Mouse (Mus musculus): ENCODE results near the gene Rad51b. TPM values are rescaled to one million over a fixed set of nuclear protein-coding genes. Genes with fewer than 3 reads are reported as not detected.

Gene Rad51b
- total and polyA plus RNA-seq, 3 experiments: 6.5 to 8.6 (median 8.5) TPM

- H3K4me3 ChIP-seq (replicated peaks in 1 of 3; ENCODE audit: low read depth in 2 of 3, low read length in 2 of 3, poor library complexity in 1 of 3): no peak overlapping the region
- H3K27ac ChIP-seq (ENCODE audit: insufficient read depth, low read depth): no peak overlapping the region
- H3K79me2 ChIP-seq (replicated peaks; ENCODE audit: control insufficient read depth, extremely low read depth, insufficient read depth, poor library complexity, severe bottlenecking): no peaks in the 10 kb centered on the region
- no peak overlapping the region for H3K4me2 ChIP-seq (ENCODE audit: insufficient read depth, low read depth, poor library complexity, severe bottlenecking)
- H3K9me3 ChIP-seq (replicated peaks; ENCODE audit: low read length): no peaks in the 10 kb centered on the region
- no peaks in the 10 kb centered on the region for H3K27me3 ChIP-seq (replicated peaks)
- TF ChIP-seq ETS1 (conservative IDR thresholded peaks at IDR 0.05; ENCODE audit: low read depth, low read length) (no peak), ELF1 (IDR thresholded peaks at IDR 0.05; ENCODE audit: low read depth, low read length) (no peak), HCFC1 (IDR thresholded peaks at IDR 0.05; ENCODE audit: low read depth, low read length) (no peak), MEF2A (IDR thresholded peaks at IDR 0.05; ENCODE audit: borderline replicate concordance, low read depth, low read length) (no peak), PAX5 (IDR thresholded peaks at IDR 0.05; ENCODE audit: low read length) (no peak), ZNF384 (IDR thresholded peaks at IDR 0.05; ENCODE audit: low read depth, low read length) (no peak), TCF12 (IDR thresholded peaks at IDR 0.05; ENCODE audit: low read depth, low read length) (no peak), KAT2A (IDR thresholded peaks at IDR 0.05; ENCODE audit: insufficient replicate concordance, low read length) (no peak), CHD2 (IDR thresholded peaks at IDR 0.05; ENCODE audit: low read length) (no peak), IRF4 (IDR thresholded peaks at IDR 0.05; ENCODE audit: low read depth, low read length) (no peak), CTCF (conservative IDR thresholded peaks at IDR 0.05 in 1 of 2, IDR thresholded peaks at IDR 0.05 in 1 of 2; ENCODE audit: low read depth in 2 of 2, low read length in 2 of 2) (no peak), UBTF (IDR thresholded peaks at IDR 0.05; ENCODE audit: low read depth, low read length) (no peak), MAZ (IDR thresholded peaks at IDR 0.05; ENCODE audit: low read depth, low read length) (no peak), USF1 (IDR thresholded peaks at IDR 0.05; ENCODE audit: low read depth, low read length) (no peak), EP300 (IDR thresholded peaks at IDR 0.05; ENCODE audit: low read length) (no peak)
- in situ Hi-C loops (cut with MboI; ENCODE audit: low pct_ligation_motif_present, low pct_unique_long_range_greater_than_20kb, low sequenced_read_pairs) (no loop called here), dilution Hi-C loops (cut with MboI; ENCODE audit: extremely low pct_ligation_motif_present, extremely low pct_unique_long_range_greater_than_20kb, low sequenced_read_pairs) (no loop called here)
- H3K4me1 ChIP-seq (ENCODE audit: control insufficient read depth in 1 of 2, insufficient read depth in 2 of 2): no peaks in the 10 kb centered on the region
- H3K36me3 ChIP-seq (replicated peaks in 1 of 2; ENCODE audit: control insufficient read depth in 1 of 2, insufficient read depth in 1 of 2, low read length in 1 of 2): no peaks in the 10 kb centered on the region
- no peak for DNase-seq (ENCODE audit: extremely low read depth)
- H3K9ac ChIP-seq (ENCODE audit: insufficient read depth, low read depth): no peak overlapping the region
These were observed 288.3 kb downstream of the Rad51b start for GRCm38 (mm10) chr12:79585336-79585735.

- TF ChIP-seq MYC (IDR thresholded peaks at IDR 0.05; ENCODE audit: low read depth, low read length): no peak
- no peak for TF ChIP-seq USF2 (conservative IDR thresholded peaks at IDR 0.05; ENCODE audit: low read depth, low read length)
- no peak for TF ChIP-seq JUND (conservative IDR thresholded peaks at IDR 0.05; ENCODE audit: low read depth, low read length)
- TF ChIP-seq UBTF (IDR thresholded peaks at IDR 0.05; ENCODE audit: low read depth, low read length): no peak
- TF ChIP-seq RAD21 (IDR thresholded peaks at IDR 0.05; ENCODE audit: low read depth, low read length): no peak
- no peak for TF ChIP-seq MAZ (IDR thresholded peaks at IDR 0.05; ENCODE audit: low read depth, low read length)
- no peak for TF ChIP-seq SMC3 (IDR thresholded peaks at IDR 0.05; ENCODE audit: low read depth, low read length)
- TF ChIP-seq SIN3A (IDR thresholded peaks at IDR 0.05; ENCODE audit: low read length): no peak
- no peak for TF ChIP-seq POLR2A (IDR thresholded peaks at IDR 0.05; ENCODE audit: low read depth, low read length)
- no peak for TF ChIP-seq JUN (IDR thresholded peaks at IDR 0.05; ENCODE audit: insufficient read depth, low read depth, low read length)
- no peak for TF ChIP-seq CTCF (conservative IDR thresholded peaks at IDR 0.05 in 1 of 2, IDR thresholded peaks at IDR 0.05 in 1 of 2; ENCODE audit: low read depth in 2 of 2, low read length in 2 of 2)
- dilution Hi-C loops (cut with MboI; ENCODE audit: extremely low pct_ligation_motif_present, extremely low pct_unique_long_range_greater_than_20kb, low sequenced_read_pairs): no loop called here
- Histone ChIP-seq H3K9me3 (replicated peaks; ENCODE audit: low read length) (no peaks in the 10 kb centered on the region), H3K79me2 (replicated peaks; ENCODE audit: control insufficient read depth, extremely low read depth, insufficient read depth, poor library complexity, severe bottlenecking) (no peaks in the 10 kb centered on the region), H3K4me2 (ENCODE audit: insufficient read depth, low read depth, poor library complexity, severe bottlenecking) (no peak overlapping the region), H3K4me3 (replicated peaks in 1 of 3; ENCODE audit: low read depth in 2 of 3, low read length in 2 of 3, poor library complexity in 1 of 3) (no peak overlapping the region), H3K9ac (ENCODE audit: insufficient read depth, low read depth) (no peak overlapping the region), H3K4me1 (ENCODE audit: control insufficient read depth in 1 of 2, insufficient read depth in 2 of 2) (no peaks in the 10 kb centered on the region), H3K36me3 (replicated peaks in 1 of 2; ENCODE audit: control insufficient read depth in 1 of 2, insufficient read depth in 1 of 2, low read length in 1 of 2) (peaks cover 0 to 2% of the 10 kb centered on the region in 2 experiments), H3K27me3 (replicated peaks) (no peaks in the 10 kb centered on the region), H3K27ac (ENCODE audit: insufficient read depth, low read depth) (no peak overlapping the region)
- in situ Hi-C loops (cut with MboI; ENCODE audit: low pct_ligation_motif_present, low pct_unique_long_range_greater_than_20kb, low sequenced_read_pairs): no loop called here
- no peak for DNase-seq (ENCODE audit: extremely low read depth)
These were observed 291.7 kb downstream of the Rad51b start for GRCm38 (mm10) chr12:79588831-79589230.
